Mouse (Mus musculus) splenic B cell, adult 2 months (primary cell): ENCODE data around the gene Il1b.

Experiments
- DNase-seq: peaks from one replicate; pipeline ENCODE4 v3.0.0-alpha.2; 2011; ENCODE audit warnings: low read depth, low spot score
- H3K27me3 ChIP-seq: 2 replicates; pipeline ENCODE4 v1.6.1; 2012; ENCODE audit warnings: mild to moderate bottlenecking, low read length, moderate library complexity, mixed read lengths; ENCODE audit not compliant: control insufficient read depth, poor library complexity, insufficient read depth, severe bottlenecking
- H3K36me3 ChIP-seq: 2 replicates; pipeline ENCODE4 v1.6.1; 2012; ENCODE audit warnings: mild to moderate bottlenecking, low read length, moderate library complexity, mixed read lengths; ENCODE audit not compliant: control insufficient read depth, poor library complexity, insufficient read depth, severe bottlenecking

Gene Il1b

GRCm38 (mm10) chr2:129371039-129371438 lies at the start of gene Il1b:
Gene Il1b (minus strand): TSS chr2:129371139.
- DNase-seq: no peak
- Histone ChIP-seq H3K27me3 (no peaks in the 10 kb centered on the region; the same call in 1 of the 2 replicates), H3K36me3 (no peaks in the 10 kb centered on the region)

GRCm38 (mm10) chr2:129419361-129419880 lies 48.5 kb upstream of the Il1b start:
- DNase-seq: no peak
- no peaks in the 10 kb centered on the region for H3K36me3 ChIP-seq
- no peaks in the 10 kb centered on the region for H3K27me3 ChIP-seq

- Histone ChIP-seq H3K36me3 (no peaks in the 10 kb centered on the region), H3K27me3 (no peaks in the 10 kb centered on the region)
- no peak for DNase-seq
Measured at GRCm38 (mm10) chr2:129414593-129414992, 43.7 kb upstream of the Il1b start.

GRCm38 (mm10) chr2:129413488-129413887 lies 42.5 kb upstream of the Il1b start:
- DNase-seq: no peak
- no peaks in the 10 kb centered on the region for H3K36me3 ChIP-seq
- H3K27me3 ChIP-seq: no peaks in the 10 kb centered on the region

- H3K36me3 ChIP-seq: no peaks in the 10 kb centered on the region
- no peak for DNase-seq
- no peaks in the 10 kb centered on the region for H3K27me3 ChIP-seq
Measured at GRCm38 (mm10) chr2:129411651-129412050, 40.7 kb upstream of the Il1b start.

- no peak for DNase-seq
Measured at GRCm38 (mm10) chr2:129410344-129410743, 39.4 kb upstream of the Il1b start.

GRCm38 (mm10) chr2:129408476-129408875 lies 37.5 kb upstream of the Il1b start:
- peak; percentile 69 for DNase-seq

More at GRCm38 (mm10) chr2:129410344-129410743, 39.4 kb upstream of the Il1b start:
- H3K27me3 ChIP-seq: no peaks in the 10 kb centered on the region
- H3K36me3 ChIP-seq: no peaks in the 10 kb centered on the region

GRCm38 (mm10) chr2:129407596-129407995 lies 36.7 kb upstream of the Il1b start:
- Histone ChIP-seq H3K27me3 (no peaks in the 10 kb centered on the region), H3K36me3 (no peaks in the 10 kb centered on the region)
- DNase-seq: no peak

More at GRCm38 (mm10) chr2:129408476-129408875, 37.5 kb upstream of the Il1b start:
- Histone ChIP-seq H3K27me3 (no peaks in the 10 kb centered on the region), H3K36me3 (no peaks in the 10 kb centered on the region)

GRCm38 (mm10) chr2:129406508-129406907 lies 35.6 kb upstream of the Il1b start:
- peak; percentile 13 for DNase-seq
- no peaks in the 10 kb centered on the region for H3K27me3 ChIP-seq

GRCm38 (mm10) chr2:129403786-129404185 lies 32.8 kb upstream of the Il1b start:
- H3K27me3 ChIP-seq: no peaks in the 10 kb centered on the region
- no peak for DNase-seq
- no peaks in the 10 kb centered on the region for H3K36me3 ChIP-seq

More at GRCm38 (mm10) chr2:129406508-129406907, 35.6 kb upstream of the Il1b start:
- no peaks in the 10 kb centered on the region for H3K36me3 ChIP-seq

- Histone ChIP-seq H3K36me3 (no peaks in the 10 kb centered on the region), H3K27me3 (no peaks in the 10 kb centered on the region)
- no peak for DNase-seq
Measured at GRCm38 (mm10) chr2:129402330-129402729, 31.4 kb upstream of the Il1b start.

- H3K27me3 ChIP-seq: no peaks in the 10 kb centered on the region
- H3K36me3 ChIP-seq: no peaks in the 10 kb centered on the region
Measured at GRCm38 (mm10) chr2:129401803-129402202, 30.9 kb upstream of the Il1b start.

GRCm38 (mm10) chr2:129398176-129398575 lies 27.2 kb upstream of the Il1b start:
- Histone ChIP-seq H3K27me3 (no peaks in the 10 kb centered on the region), H3K36me3 (no peaks in the 10 kb centered on the region)
- no peak for DNase-seq

More at GRCm38 (mm10) chr2:129401803-129402202, 30.9 kb upstream of the Il1b start:
- DNase-seq: no peak

- no peaks in the 10 kb centered on the region for H3K27me3 ChIP-seq
- H3K36me3 ChIP-seq: no peaks in the 10 kb centered on the region
- peak; percentile 63 for DNase-seq
Measured at GRCm38 (mm10) chr2:129393524-129393923, 22.6 kb upstream of the Il1b start.

- no peaks in the 10 kb centered on the region for H3K36me3 ChIP-seq
- no peaks in the 10 kb centered on the region for H3K27me3 ChIP-seq
- DNase-seq: no peak
Measured at GRCm38 (mm10) chr2:129390161-129390560, 19.2 kb upstream of the Il1b start.

GRCm38 (mm10) chr2:129389323-129389722 lies 18.4 kb upstream of the Il1b start:
- Histone ChIP-seq H3K36me3 (no peaks in the 10 kb centered on the region), H3K27me3 (no peaks in the 10 kb centered on the region)
- no peak for DNase-seq
